Mouse (Mus musculus) liver, embryonic 14.5 days (tissue): ENCODE measurements around the gene Slc16a5.
A peak's percentile ranks its signal among the peaks of the same experiment; 100 is the strongest.
"Not testable (repeated sequence)": the region's sequence is repeated elsewhere in the genome, so short reads cannot be mapped to it uniquely, and the experiment has no call there.

Experiments used
- CTCF ChIP-seq: IDR thresholded peaks from 2 replicates; pipeline ENCODE4 v1.5.1; 2016; ENCODE audit warnings: antibody characterized with exemption, low read depth, control low read depth
- EP300 ChIP-seq: IDR thresholded peaks from 2 replicates; pipeline ENCODE4 v1.6.1; 2016; ENCODE audit warnings: antibody characterized with exemption, low read depth

DNA sequence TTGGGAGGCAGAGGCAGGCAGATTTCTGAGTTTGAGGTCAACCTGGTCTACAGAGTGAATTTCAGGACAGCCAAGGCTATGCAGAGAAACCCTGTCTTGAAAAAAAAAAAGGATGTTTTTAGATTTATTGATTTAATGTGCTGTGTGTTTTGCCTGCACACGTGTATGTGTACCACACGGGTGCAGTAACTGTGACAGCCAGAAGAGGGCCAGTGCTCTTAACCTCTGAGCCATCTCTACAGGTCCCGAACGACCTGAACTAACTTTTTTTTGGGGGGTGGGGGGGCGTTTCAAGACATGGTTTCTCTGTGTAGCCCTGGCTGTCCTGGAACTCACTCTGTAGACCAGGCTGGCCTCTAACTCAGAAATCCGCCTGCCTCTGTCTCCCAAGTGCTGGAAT is 7.5 kb upstream of the Slc16a5 start:
- peak; percentile 28; the same call in 1 of the 2 replicates for TF ChIP-seq CTCF
- not testable (repeated sequence) for TF ChIP-seq EP300
